Mouse (Mus musculus): ENCODE results near the gene Creb3l1. TPM values are rescaled to one million over a fixed set of nuclear protein-coding genes. Genes with fewer than 3 reads are reported as not detected.

Creb3l1 gene
- polyA plus RNA-seq, 1 experiment from 2014 or later = 3.6 TPM

DNA sequence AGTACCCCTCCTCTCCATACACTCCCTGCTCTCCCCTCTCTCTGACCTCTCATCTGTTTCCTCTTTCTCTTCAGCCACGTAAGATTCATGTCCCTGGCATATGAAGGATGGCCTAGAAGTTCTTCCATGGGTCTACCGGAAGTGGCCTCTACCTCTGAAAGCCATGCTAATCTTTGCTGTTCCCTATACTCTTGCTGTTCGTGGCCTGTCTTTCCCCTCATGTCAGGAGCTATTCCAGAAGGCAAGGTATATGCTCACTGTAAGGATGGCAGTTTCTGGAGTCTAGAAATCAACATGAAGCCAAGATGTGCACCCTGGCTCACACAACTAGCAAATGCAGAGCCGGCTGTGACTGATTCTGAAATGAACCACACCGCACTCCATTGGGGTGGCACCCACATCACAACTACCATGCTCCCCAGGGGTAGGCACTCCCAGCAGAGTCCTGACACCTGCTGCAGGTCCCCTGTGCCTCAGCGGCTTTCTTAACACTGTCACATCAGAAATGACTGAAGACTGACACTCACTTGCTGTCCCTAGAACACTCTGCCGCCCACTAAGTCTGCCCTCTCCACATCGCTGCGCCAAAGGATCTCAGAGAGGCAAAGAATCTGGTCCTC, 39.3 kb downstream of the Creb3l1 start:
- in situ Hi-C loops (cut with MboI; ENCODE audit: low pct_unique_long_range_greater_than_20kb) = loop anchor here (10.0 to 25.0 kb wide), 2 partner anchors 190 to 452 kb away; partner anchors contain the start of gene Cry2
- ATAC-seq (no peak), DNase-seq (ENCODE audit: low read depth, low spot score) (no peak)
- ChIA-PET CTCF (interaction anchor here (1.7 kb wide), 1 partner anchor 74 kb away, joined by 4 read pairs; no protein-coding TSS in a partner anchor), POLR2A (no interaction called here)
- no peak for TF ChIP-seq CTCF (IDR thresholded peaks at IDR 0.05)
- H3K27me3 ChIP-seq = no peaks in the 10 kb centered on the region

DNA sequence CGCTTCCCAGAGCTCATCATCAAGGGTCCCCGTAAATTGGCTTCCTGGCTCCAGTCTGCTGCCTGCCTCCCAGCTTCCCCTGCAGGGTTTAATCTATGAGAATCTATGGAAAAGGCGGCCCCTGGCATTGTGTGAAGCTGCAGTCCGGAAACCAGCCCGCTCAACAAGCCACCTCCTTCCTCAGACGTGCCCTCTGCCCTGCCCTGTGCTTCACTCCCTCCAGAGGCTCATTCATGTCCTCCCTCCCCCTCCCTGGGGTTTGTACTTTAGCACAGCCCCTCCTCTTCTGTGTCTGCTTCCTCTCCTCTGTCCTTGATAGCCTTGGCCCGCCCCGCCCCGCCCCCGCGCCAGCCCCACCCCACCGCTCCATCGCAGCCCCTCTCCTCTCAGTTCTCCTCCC, 39.9 kb downstream of the Creb3l1 start:
- ChIA-PET POLR2A (no interaction called here), CTCF (interaction anchor here (1.7 kb wide), 1 partner anchor 74 kb away, joined by 4 read pairs; no protein-coding TSS in a partner anchor)
- no peak for DNase-seq (ENCODE audit: low read depth, low spot score)
- no peak for ATAC-seq
- H3K27me3 ChIP-seq = no peaks in the 10 kb centered on the region
- in situ Hi-C loops (cut with MboI; ENCODE audit: low pct_unique_long_range_greater_than_20kb) = loop anchor here (10.0 to 25.0 kb wide), 2 partner anchors 190 to 453 kb away; partner anchors contain the start of gene Cry2
- no peak for TF ChIP-seq CTCF (IDR thresholded peaks at IDR 0.05)

DNA sequence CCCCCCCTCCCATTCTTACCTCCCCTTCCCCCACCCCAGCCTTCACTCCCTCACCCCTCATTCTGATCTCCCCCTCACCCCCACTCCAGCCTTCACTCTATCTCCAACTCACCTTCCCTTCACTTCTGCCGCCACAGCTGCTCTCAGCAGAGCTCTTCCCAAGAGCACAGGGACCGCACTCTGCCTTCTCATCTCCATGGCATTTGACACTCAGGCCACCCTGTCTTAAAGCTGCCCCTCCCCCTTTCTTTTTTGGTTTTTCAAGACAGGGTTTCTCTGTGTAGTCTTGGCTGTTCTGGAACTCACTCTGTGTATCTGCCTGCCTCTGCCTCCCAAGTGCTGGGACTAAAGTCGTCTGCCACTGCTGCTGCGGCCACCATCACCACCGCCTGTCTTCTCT, 43.5 kb downstream of the Creb3l1 start:
- POLR2A ChIA-PET = no interaction called here
- ATAC-seq (no peak), DNase-seq (ENCODE audit: low read depth, low spot score) (no peak)
- CTCF ChIA-PET = no interaction called here
- in situ Hi-C loops (cut with MboI; ENCODE audit: low pct_unique_long_range_greater_than_20kb) = loop anchor here (10.0 to 25.0 kb wide), 2 partner anchors 194 to 456 kb away; partner anchors contain the start of gene Cry2
- no peak for TF ChIP-seq CTCF (IDR thresholded peaks at IDR 0.05)
- H3K27me3 ChIP-seq = peaks cover 14% of the 10 kb centered on the region

DNA sequence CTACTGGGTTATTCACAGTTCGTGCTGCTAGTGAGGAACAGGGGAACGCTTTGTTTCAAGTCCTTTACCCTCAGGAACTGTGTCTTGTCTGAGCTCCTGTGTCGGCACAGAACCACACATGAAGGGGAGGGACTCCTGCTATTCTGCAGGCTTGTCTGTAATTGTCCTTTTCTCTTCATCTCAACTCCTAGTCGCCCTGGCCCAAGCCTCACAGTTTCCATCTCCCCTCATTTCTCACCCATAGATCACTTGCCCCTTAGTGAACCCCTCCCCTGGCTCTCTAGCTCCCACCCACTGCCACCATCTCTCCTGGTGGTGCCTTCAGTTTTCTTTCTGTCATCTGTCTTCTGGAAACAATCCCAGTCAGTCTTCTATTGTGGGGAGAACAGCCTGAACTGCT, 44.1 kb downstream of the Creb3l1 start:
- CTCF ChIA-PET = no interaction called here
- in situ Hi-C loops (cut with MboI; ENCODE audit: low pct_unique_long_range_greater_than_20kb) = loop anchor here (10.0 to 25.0 kb wide), 2 partner anchors 195 to 457 kb away; partner anchors contain the start of gene Cry2
- DNase-seq (ENCODE audit: low read depth, low spot score) (no peak), ATAC-seq (no peak)
- no peak for TF ChIP-seq CTCF (IDR thresholded peaks at IDR 0.05)
- peaks cover 18% of the 10 kb centered on the region for H3K27me3 ChIP-seq
- POLR2A ChIA-PET = no interaction called here

DNA sequence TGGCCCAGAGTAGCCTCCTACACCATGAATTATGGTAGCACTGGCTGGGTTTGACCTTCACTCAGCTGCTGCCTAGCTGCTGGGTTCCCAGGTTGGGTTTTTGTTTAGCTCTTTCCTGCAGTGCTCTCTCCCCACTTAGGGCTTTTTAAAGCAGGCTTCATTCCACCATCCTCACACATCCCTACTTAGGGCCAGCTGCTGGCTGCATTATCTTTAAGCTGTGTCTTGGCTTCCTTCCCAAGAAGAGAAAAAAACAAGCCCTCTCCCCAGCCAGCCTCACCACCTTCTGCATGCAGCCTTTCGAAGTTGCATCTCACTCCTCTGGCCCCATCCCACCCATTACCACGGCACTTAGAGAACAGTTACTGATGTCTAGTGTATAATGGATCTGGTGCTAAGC, 45.8 kb downstream of the Creb3l1 start:
- ChIA-PET CTCF (interaction anchor here (0.7 kb wide), 1 partner anchor 9 kb away, joined by 5 read pairs; no protein-coding TSS in a partner anchor), POLR2A (interaction anchor here (0.7 kb wide), 1 partner anchor 64 kb away, joined by 5 read pairs; no protein-coding TSS in a partner anchor)
- TF ChIP-seq CTCF (IDR thresholded peaks at IDR 0.05) = no peak
- no peak for DNase-seq (ENCODE audit: low read depth, low spot score)
- peaks cover 34% of the 10 kb centered on the region for H3K27me3 ChIP-seq
- no peak for ATAC-seq
- in situ Hi-C loops (cut with MboI; ENCODE audit: low pct_unique_long_range_greater_than_20kb) = loop anchor here (25.0 kb wide), 1 partner anchor 459 kb away; the partner anchor contains the start of gene Cry2

DNA sequence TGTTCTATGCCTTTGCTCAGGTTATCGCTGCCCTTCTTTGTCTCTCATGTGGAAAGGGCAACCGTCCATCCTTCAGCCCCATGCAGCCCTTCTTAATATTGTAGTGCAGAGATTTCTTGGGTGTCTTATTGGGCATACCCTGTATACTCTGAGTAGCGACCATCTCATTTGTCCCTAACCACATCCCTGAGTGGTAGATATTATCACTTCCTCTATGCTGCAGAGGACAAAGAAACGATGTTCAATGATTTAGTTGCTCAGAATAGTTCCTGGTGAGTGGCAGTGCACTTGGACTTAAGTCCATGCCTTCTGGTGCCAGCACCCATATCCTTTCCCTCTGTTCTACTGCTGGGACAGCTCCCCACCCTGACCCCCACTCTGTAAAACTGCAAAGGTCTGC, 46.3 kb downstream of the Creb3l1 start:
- ATAC-seq (no peak), DNase-seq (ENCODE audit: low read depth, low spot score) (no peak)
- ChIA-PET POLR2A (no interaction called here), CTCF (no interaction called here)
- peaks cover 36% of the 10 kb centered on the region for H3K27me3 ChIP-seq
- TF ChIP-seq CTCF (IDR thresholded peaks at IDR 0.05) = no peak
- in situ Hi-C loops (cut with MboI; ENCODE audit: low pct_unique_long_range_greater_than_20kb) = loop anchor here (25.0 kb wide), 1 partner anchor 459 kb away; the partner anchor contains the start of gene Cry2

DNA sequence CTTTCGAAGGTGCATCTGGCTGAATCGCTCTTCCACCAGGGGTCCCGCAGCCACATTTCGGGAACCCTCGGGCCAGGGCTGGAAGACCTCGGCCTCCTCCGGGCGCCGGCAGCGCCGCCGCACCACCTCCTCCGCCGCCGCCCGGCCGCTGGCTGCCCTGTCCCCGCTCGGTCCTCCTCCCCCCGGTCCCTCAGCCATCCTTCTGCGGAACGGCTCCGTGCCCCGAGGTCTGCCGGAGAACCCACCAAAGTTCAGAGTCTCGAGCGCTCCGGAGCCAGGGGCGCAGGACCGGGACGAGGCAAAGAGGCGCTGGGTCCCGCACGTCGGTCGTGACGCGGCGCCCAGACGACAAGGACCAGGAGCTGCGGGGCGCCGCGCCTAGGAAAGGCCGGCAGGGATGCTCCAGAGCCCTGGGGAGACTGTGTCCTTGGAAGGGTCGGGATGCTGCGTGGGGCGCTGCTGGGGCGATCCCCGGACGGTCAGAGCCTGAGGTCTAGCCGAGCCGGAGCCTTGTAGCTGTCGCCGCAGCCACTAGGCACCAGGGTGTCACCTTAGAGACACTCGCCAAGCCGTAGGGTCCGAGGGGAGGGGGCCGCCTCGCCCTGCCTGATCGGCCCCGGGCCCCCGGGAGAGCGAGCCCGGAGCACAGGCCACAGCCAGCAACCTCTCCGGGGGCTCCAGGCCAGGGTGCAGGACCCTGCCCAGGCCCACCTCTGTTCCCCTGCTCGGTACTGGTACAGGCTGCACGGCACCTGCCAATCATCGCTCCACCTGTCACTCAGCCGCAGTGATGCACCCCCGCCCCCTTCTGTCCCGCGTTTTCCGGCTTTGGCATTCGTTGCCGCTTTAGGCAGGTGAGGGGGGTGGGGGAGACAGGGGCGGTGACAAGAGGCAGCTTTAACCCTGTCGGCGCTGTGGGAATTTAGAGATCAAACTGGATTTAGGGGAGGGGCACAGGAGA, 48.4 kb downstream of the Creb3l1 start, which contains the start of gene Dgkz:
Gene Dgkz, minus strand, starts transcription at position 284 of the 961 bp plus-strand sequence.
- in situ Hi-C loops (cut with MboI; ENCODE audit: low pct_unique_long_range_greater_than_20kb) = loop anchor here (25.0 kb wide), 1 partner anchor 461 kb away; the partner anchor contains the start of gene Cry2
- H3K27me3 ChIP-seq = peaks cover 42% of the 10 kb centered on the region
- DNase-seq (ENCODE audit: low read depth, low spot score) = no peak
- TF ChIP-seq CTCF (IDR thresholded peaks at IDR 0.05) = no peak
- no peak for ATAC-seq
- CTCF ChIA-PET = no interaction called here
- POLR2A ChIA-PET = no interaction called here

DNA sequence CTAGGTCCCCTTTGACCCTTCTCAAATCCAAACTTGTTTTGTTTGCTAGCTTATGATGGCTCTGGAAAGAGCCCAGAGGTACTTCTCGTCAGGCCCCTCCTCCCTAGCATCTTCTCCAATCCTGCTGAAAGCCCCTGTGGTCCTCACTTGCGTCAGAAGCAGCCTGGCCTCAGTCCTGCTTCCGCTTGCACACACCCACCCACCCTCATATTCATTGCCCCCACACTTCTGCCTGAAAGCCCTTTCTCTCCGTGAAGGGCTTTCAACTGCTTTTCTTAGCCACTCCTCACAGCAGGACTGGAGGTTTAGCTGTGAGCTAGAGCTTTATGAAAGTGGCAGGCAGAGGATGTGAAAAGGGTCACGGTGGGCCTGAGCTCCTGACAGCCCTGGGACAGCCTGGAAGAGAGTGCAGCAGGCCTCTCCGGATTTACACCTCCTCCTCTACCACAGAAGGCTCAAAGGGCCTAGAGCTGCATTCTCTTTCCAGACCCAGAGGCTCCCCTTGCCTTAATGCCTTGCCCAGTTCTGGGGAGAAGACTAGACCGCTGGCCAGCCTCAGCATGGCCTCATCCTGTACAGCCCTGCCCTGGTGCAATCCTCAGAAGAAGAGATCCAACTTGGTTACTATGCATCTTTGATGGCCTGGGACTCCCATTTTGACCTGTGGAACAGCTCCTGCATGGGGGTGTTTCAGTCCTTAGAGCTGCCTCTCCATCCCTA, 50.7 kb downstream of the Creb3l1 start:
- ATAC-seq = no peak
- DNase-seq (ENCODE audit: low read depth, low spot score) = no peak
- in situ Hi-C loops (cut with MboI; ENCODE audit: low pct_unique_long_range_greater_than_20kb) = no loop called here
- POLR2A ChIA-PET = no interaction called here
- CTCF ChIA-PET = interaction anchor here (1.7 to 3.6 kb wide), 2 partner anchors 10 to 13 kb away, joined by 5 to 16 read pairs; no protein-coding TSS in a partner anchor
- peaks cover 44% of the 10 kb centered on the region for H3K27me3 ChIP-seq
- no peak for TF ChIP-seq CTCF (IDR thresholded peaks at IDR 0.05)

DNA sequence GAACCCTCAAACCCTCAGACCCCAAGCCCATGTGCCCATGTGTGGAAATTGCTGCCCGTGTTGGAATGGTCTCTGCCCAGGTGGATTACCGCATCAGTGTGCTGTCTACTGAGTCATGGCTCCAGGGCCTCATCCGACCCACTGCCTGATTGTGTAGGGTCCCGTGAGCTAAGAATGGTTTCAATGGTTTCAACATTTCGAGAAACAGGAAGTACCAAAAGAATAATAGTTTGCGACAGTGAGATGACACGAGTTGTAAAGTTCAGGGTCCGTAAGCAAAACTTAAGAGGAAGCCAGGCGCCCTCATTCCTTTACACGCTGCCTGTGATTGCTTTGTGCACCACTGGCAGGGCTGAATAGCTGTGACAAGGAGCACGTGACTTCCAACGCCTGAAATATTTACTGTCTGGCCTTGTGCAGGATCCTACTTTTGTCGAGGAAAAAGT, 52.2 kb downstream of the Creb3l1 start:
- CTCF ChIA-PET = interaction anchor here (1.2 to 3.6 kb wide), 2 partner anchors 15 to 28 kb away, joined by 3 to 16 read pairs; no protein-coding TSS in a partner anchor
- DNase-seq (ENCODE audit: low read depth, low spot score) (no peak), ATAC-seq (no peak)
- in situ Hi-C loops (cut with MboI; ENCODE audit: low pct_unique_long_range_greater_than_20kb) = no loop called here
- H3K27me3 ChIP-seq = peaks cover 43% of the 10 kb centered on the region
- TF ChIP-seq CTCF (IDR thresholded peaks at IDR 0.05) = no peak
- POLR2A ChIA-PET = no interaction called here
